10 mouse cellular contexts compared by ENCODE assay signal in the genomic region with DNA sequence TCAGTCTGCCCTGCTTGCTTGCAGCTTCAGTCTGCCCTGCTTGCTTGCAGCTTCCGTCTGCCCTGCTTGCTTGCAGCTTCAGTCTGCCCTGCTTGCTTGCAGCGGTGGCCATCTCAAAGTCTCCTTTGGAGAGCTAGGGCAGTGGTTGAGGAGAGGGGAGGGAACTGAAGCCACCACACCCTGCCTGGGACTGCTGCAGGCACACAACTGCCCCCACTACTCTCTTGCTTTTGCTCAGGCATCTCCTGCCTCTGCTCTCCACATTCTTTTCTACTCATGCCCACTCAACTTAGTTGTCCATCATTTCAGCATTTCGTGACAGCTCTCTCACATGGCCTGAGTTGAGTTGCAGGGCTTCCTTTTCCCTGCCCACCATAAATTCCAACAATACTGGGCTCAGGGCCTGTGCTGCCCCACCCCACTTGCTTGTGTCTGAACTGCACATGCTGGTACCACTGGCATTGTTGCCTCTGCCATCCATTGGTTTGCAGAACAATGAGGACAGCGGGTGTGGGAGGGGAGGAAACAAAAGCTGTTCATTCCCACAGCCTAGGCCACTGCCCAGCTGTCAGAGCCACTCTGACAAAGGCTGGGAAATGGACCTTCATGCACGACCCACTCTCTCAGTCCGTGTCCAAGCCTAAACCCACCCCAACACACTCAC. TPM values are rescaled to one million over a fixed set of nuclear protein-coding genes. Genes with fewer than 3 reads are reported as not detected.
A peak's percentile ranks its signal among the peaks of the same experiment; 100 is the strongest.
DNase-seq lines count a peak whose midpoint lies in the region; ATAC-seq lines count a peak whose summit lies in the region.
"Had no signal": no experiment of that assay in that cellular context is flagged by ENCODE, and none has a peak within 500 bp of the region (broad histone marks: within the 10 kb centered on the region; RNA-seq: fewer than 3 reads in every experiment).

No protein-coding gene starts in this region.

- H3K9ac ChIP-seq in hindbrain, embryonic 11.5 days (ENCODE audit: low read depth, low read length), result no peak overlapping the region
- H3K9ac ChIP-seq: limb, embryonic 15.5 days had no signal

- no peaks in the 10 kb centered on the region for H3K27me3 ChIP-seq in hindbrain, embryonic 11.5 days (ENCODE audit: control insufficient read depth, insufficient read depth, low read length)
- no peaks in the 10 kb centered on the region for H3K27me3 ChIP-seq in heart, embryonic 10.5 days (ENCODE audit: insufficient read depth, poor library complexity, severe bottlenecking)
- H3K27me3 ChIP-seq: limb, embryonic 15.5 days had no signal

- H3K4me3 ChIP-seq in hindbrain, embryonic 11.5 days (ENCODE audit: low read depth, low read length), result no peak overlapping the region
- no peak overlapping the region for H3K4me3 ChIP-seq in heart, embryonic 10.5 days
- H3K4me3 ChIP-seq: limb, embryonic 15.5 days had no signal

- no peak overlapping the region for H3K4me2 ChIP-seq in hindbrain, embryonic 11.5 days (replicated peaks; ENCODE audit: low read depth, low read length)
- H3K4me2 ChIP-seq: limb, embryonic 15.5 days had no signal

- peak; percentile 5 to 21 for DNase-seq in left cerebral cortex, adult 8-10 months (ENCODE audit: low spot score in 2 of 2)
- DNase-seq in left cerebral cortex, postnatal 14 days (ENCODE audit: low spot score in 2 of 2), result no peak
- peak; percentile 44 for DNase-seq in hindbrain, embryonic 11.5 days (ENCODE audit: low spot score)
- DNase-seq in mesoderm, embryonic 11.5 days (ENCODE audit: low read depth, low spot score), result peak; percentile 33
- no peak for DNase-seq in frontal cortex, adult 2 months (ENCODE audit: extremely low spot score in 1 of 2, low spot score in 1 of 2)
- no peak for DNase-seq in T-cell, adult 2 months (ENCODE audit: low spot score)
- DNase-seq in heart, embryonic 10.5 days (ENCODE audit: low spot score), result no peak
- DNase-seq: cerebellum, postnatal 25 days had no signal

- WGBS in hindbrain, embryonic 11.5 days, result 24% methylated on average over 6 of the region's 6 CpGs
- 39% methylated on average over 6 of the region's 6 CpGs for WGBS in heart, embryonic 10.5 days

- H3K27ac ChIP-seq in hindbrain, embryonic 11.5 days (ENCODE audit: low read depth, low read length), result peak overlapping the region; percentile 75
- H3K27ac ChIP-seq in heart, embryonic 10.5 days, result no peak overlapping the region
- H3K27ac ChIP-seq: limb, embryonic 15.5 days had no signal

- H3K9me3 ChIP-seq in hindbrain, embryonic 11.5 days (ENCODE audit: control insufficient read depth, low read length), result no peaks in the 10 kb centered on the region
- H3K9me3 ChIP-seq in heart, embryonic 10.5 days, result no peaks in the 10 kb centered on the region
- H3K9me3 ChIP-seq: limb, embryonic 15.5 days had no signal

- ATAC-seq in hindbrain, embryonic 11.5 days (ENCODE audit: low FRiP score), result peak; percentile 88
- ATAC-seq in activated CD4-positive, CD25-positive, alpha-beta regulatory T cell, adult 4 months, result no peak

- H3K36me3 ChIP-seq in hindbrain, embryonic 11.5 days (ENCODE audit: control insufficient read depth, insufficient read depth, low read length), result no peaks in the 10 kb centered on the region
- no peaks in the 10 kb centered on the region for H3K36me3 ChIP-seq in heart, embryonic 10.5 days
- H3K36me3 ChIP-seq: limb, embryonic 15.5 days had no signal

- intact Hi-C loops in left cerebral cortex, postnatal 14 days (cut with DNase I), result no loop called here

- no peaks in the 10 kb centered on the region for H3K4me1 ChIP-seq in hindbrain, embryonic 11.5 days (replicated peaks; ENCODE audit: control insufficient read depth, insufficient read depth, low read length)
- 0 out of 2 replicates have a peak, but pooled peaks cover 5% of the 10 kb centered on the region for H3K4me1 ChIP-seq in heart, embryonic 10.5 days
- H3K4me1 ChIP-seq: limb, embryonic 15.5 days had no signal

RNA-seq across cellular contexts. Expression of gene Fundc1, which starts 24.9 kb away (rescaled TPM):
- 10 to 100 TPM; 42.4 to 57.0 (median 48.7) TPM for total RNA-seq in left cerebral cortex, adult 8-10 months (2022)
- 10 to 100 TPM; 25.1 to 30.6 TPM for total RNA-seq in left cerebral cortex, postnatal 14 days (2021)
- polyA plus RNA-seq in hindbrain, embryonic 11.5 days (2014; fragmentation: Nextera tagmentation; extraction: Ambion mirVana), result 57.2 and 59.0 TPM in 2 replicates
- 10 to 100 TPM; 68.8 to 78.1 TPM for polyA plus RNA-seq in activated CD4-positive, CD25-positive, alpha-beta regulatory T cell, adult 4 months (2017; shearing (Covaris generic))
- 42.6 and 42.7 TPM in 2 replicates for polyA plus RNA-seq in frontal cortex, adult 2 months (2012; rRNA removed)
- 32.2 and 39.0 TPM in 2 replicates for polyA plus RNA-seq in heart, embryonic 10.5 days (2016; fragmentation: Nextera tagmentation; extraction: Ambion mirVana)

Comparison
In these comparisons a context has a peak if more than half of its experiments do, and no peak if none do; other contexts are left out.
1. DNase-seq: peak in left cerebral cortex, adult 8-10 months (2 of 2), hindbrain, embryonic 11.5 days (single experiment) and mesoderm, embryonic 11.5 days (single experiment); none in left cerebral cortex, postnatal 14 days (0 of 2), frontal cortex, adult 2 months (0 of 2), T-cell, adult 2 months (single experiment) and heart, embryonic 10.5 days (single experiment).